Mouse (Mus musculus) neural tube, embryonic 12.5 days (tissue): Measurements from ENCODE around the gene Ascc2. TPM values are rescaled to one million over a fixed set of nuclear protein-coding genes. Genes with fewer than 3 reads are reported as not detected.

Source experiments
- ATAC-seq: fragments of 200-750 bp; cut with Nextera tagmentation; 2 replicates; pipeline ENCODE4 v1.8.0; 2017; ENCODE audit warnings: low read depth, mild to moderate bottlenecking, moderate TSS enrichment, moderate library complexity; ENCODE audit not compliant: low FRiP score
- H3K27ac ChIP-seq: fragments of 300-500 bp; sonication (generic); 2 replicates; pipeline ENCODE4 v1.5.1; 2016
- H3K27me3 ChIP-seq: fragments of 300-500 bp; sonication (generic); replicated peaks from 2 replicates; pipeline ENCODE4 v1.6.1; 2016; ENCODE audit warnings: mild to moderate bottlenecking
- H3K36me3 ChIP-seq: fragments of 300-500 bp; sonication (generic); 2 replicates; pipeline ENCODE4 v1.6.1; 2016; ENCODE audit warnings: mild to moderate bottlenecking
- H3K4me1 ChIP-seq: fragments of 300-500 bp; sonication (generic); 2 replicates; pipeline ENCODE4 v1.6.1; 2016
- H3K4me2 ChIP-seq: fragments of 300-500 bp; sonication (generic); replicated peaks from 2 replicates; pipeline ENCODE4 v1.6.1; 2016; ENCODE audit warnings: mild to moderate bottlenecking
- H3K4me3 ChIP-seq: fragments of 300-500 bp; sonication (generic); 2 replicates; pipeline ENCODE4 v1.5.1; 2016
- H3K9ac ChIP-seq: fragments of 300-500 bp; sonication (generic); 2 replicates; pipeline ENCODE4 v1.6.1; 2016; ENCODE audit warnings: mild to moderate bottlenecking
- H3K9me3 ChIP-seq: fragments of 300-500 bp; sonication (generic); 2 replicates; pipeline ENCODE4 v1.6.1; 2016; ENCODE audit warnings: mild to moderate bottlenecking
- WGBS: fragments of 180-500 bp; shearing (Covaris S2); methylation state at CpG from one replicate; pipeline ENCODE4 v1.1.7; 2016; 5-methylcytosine and 5-hydroxymethylcytosine counted together
- polyA plus RNA-seq: library from polyadenylated mRNA; unstranded; fragments of >200 nt; fragmentation: Nextera tagmentation; extraction: Ambion mirVana; gene quantifications from 2 replicates; pipeline ENCODE4 v1.2.1, GENCODE M21; 2016

The Ascc2 gene
- polyA plus RNA-seq, 1 experiment from 2014 or later = 28.8 TPM

GRCm38 (mm10) chr11:4715596-4715995, 78.0 kb downstream of the Ascc2 start:
- Histone ChIP-seq H3K9me3 (no peaks in the 10 kb centered on the region), H3K9ac (no peak overlapping the region), H3K4me2 (no peak overlapping the region), H3K27me3 (no peaks in the 10 kb centered on the region), H3K4me3 (no peak overlapping the region), H3K27ac (no peak overlapping the region), H3K4me1 (peaks cover 4% of the 10 kb centered on the region; the same call in 1 of the 2 replicates), H3K36me3 (no peaks in the 10 kb centered on the region)
- 79% methylated on average over 4 of the region's 4 CpGs for WGBS
- ATAC-seq = no peak

GRCm38 (mm10) chr11:4716530-4717236, 79.1 kb downstream of the Ascc2 start:
- no peak overlapping the region for H3K9ac ChIP-seq
- H3K27me3 ChIP-seq = no peaks in the 10 kb centered on the region
- no peak overlapping the region for H3K4me3 ChIP-seq
- H3K9me3 ChIP-seq = no peaks in the 10 kb centered on the region
- no peak overlapping the region for H3K27ac ChIP-seq
- peaks cover 11% of the 10 kb centered on the region for H3K4me1 ChIP-seq
- H3K36me3 ChIP-seq = no peaks in the 10 kb centered on the region
- no peak overlapping the region for H3K4me2 ChIP-seq
- WGBS = 90% methylated on average over 5 of the region's 5 CpGs
- ATAC-seq = no peak

GRCm38 (mm10) chr11:4718548-4718947, 81.0 kb downstream of the Ascc2 start:
- Histone ChIP-seq H3K4me2 (no peak overlapping the region), H3K27me3 (no peaks in the 10 kb centered on the region), H3K4me1 (peaks cover 11% of the 10 kb centered on the region), H3K36me3 (peaks cover 10% of the 10 kb centered on the region), H3K4me3 (no peak overlapping the region), H3K27ac (no peak overlapping the region), H3K9me3 (no peaks in the 10 kb centered on the region), H3K9ac (no peak overlapping the region)
- WGBS = 87% methylated on average over 5 of the region's 5 CpGs
- no peak for ATAC-seq

GRCm38 (mm10) chr11:4719961-4720360, 82.4 kb downstream of the Ascc2 start:
- Histone ChIP-seq H3K4me3 (no peak overlapping the region), H3K9ac (no peak overlapping the region), H3K4me2 (no peak overlapping the region), H3K4me1 (peaks cover 11% of the 10 kb centered on the region), H3K36me3 (peaks cover 20% of the 10 kb centered on the region), H3K27me3 (no peaks in the 10 kb centered on the region), H3K9me3 (no peaks in the 10 kb centered on the region), H3K27ac (no peak overlapping the region)
- WGBS = 91% methylated on average over 9 of the region's 9 CpGs
- ATAC-seq = no peak

GRCm38 (mm10) chr11:4720393-4720792, 82.8 kb downstream of the Ascc2 start:
- peaks cover 11% of the 10 kb centered on the region for H3K4me1 ChIP-seq
- H3K4me2 ChIP-seq = no peak overlapping the region
- H3K27ac ChIP-seq = no peak overlapping the region
- H3K9ac ChIP-seq = no peak overlapping the region
- no peak overlapping the region for H3K4me3 ChIP-seq
- no peak for ATAC-seq
- H3K27me3 ChIP-seq = no peaks in the 10 kb centered on the region
- WGBS = 60% methylated on average over 11 of the region's 11 CpGs
- peaks cover 24% of the 10 kb centered on the region for H3K36me3 ChIP-seq
- H3K9me3 ChIP-seq = no peaks in the 10 kb centered on the region

- H3K36me3 ChIP-seq = peaks cover 29% of the 10 kb centered on the region
- no peak overlapping the region for H3K9ac ChIP-seq
- no peak overlapping the region for H3K4me3 ChIP-seq
- no peak overlapping the region for H3K4me2 ChIP-seq
- no peak for ATAC-seq
- H3K27ac ChIP-seq = no peak overlapping the region
- H3K9me3 ChIP-seq = no peaks in the 10 kb centered on the region
- H3K4me1 ChIP-seq = peaks cover 11% of the 10 kb centered on the region
- no peaks in the 10 kb centered on the region for H3K27me3 ChIP-seq
- 40% methylated on average over 7 of the region's 7 CpGs for WGBS
These were observed 83.5 kb downstream of the Ascc2 start for GRCm38 (mm10) chr11:4720900-4721580.

- Histone ChIP-seq H3K9ac (no peak overlapping the region), H3K4me1 (peaks cover 11% of the 10 kb centered on the region), H3K9me3 (no peaks in the 10 kb centered on the region), H3K4me3 (no peak overlapping the region), H3K4me2 (no peak overlapping the region), H3K36me3 (peaks cover 36% of the 10 kb centered on the region), H3K27me3 (no peaks in the 10 kb centered on the region), H3K27ac (no peak overlapping the region)
- no peak for ATAC-seq
- WGBS = 69% methylated on average over 8 of the region's 8 CpGs
These were observed 84.2 kb downstream of the Ascc2 start for GRCm38 (mm10) chr11:4721728-4722127.

GRCm38 (mm10) chr11:4729603-4730002, 92.1 kb downstream of the Ascc2 start:
- no peaks in the 10 kb centered on the region for H3K27me3 ChIP-seq
- no peak for ATAC-seq
- no peak overlapping the region for H3K9ac ChIP-seq
- H3K9me3 ChIP-seq = no peaks in the 10 kb centered on the region
- no peak overlapping the region for H3K4me2 ChIP-seq
- 66% methylated on average over 12 of the region's 12 CpGs for WGBS
- H3K4me3 ChIP-seq = no peak overlapping the region
- H3K4me1 ChIP-seq = peaks cover 6% of the 10 kb centered on the region; the same call in 1 of the 2 replicates
- no peak overlapping the region for H3K27ac ChIP-seq
- H3K36me3 ChIP-seq = peaks cover 20% of the 10 kb centered on the region

- Histone ChIP-seq H3K36me3 (peaks cover 15% of the 10 kb centered on the region), H3K4me3 (no peak overlapping the region), H3K4me2 (no peak overlapping the region), H3K27ac (no peak overlapping the region), H3K4me1 (peaks cover 8% of the 10 kb centered on the region), H3K27me3 (no peaks in the 10 kb centered on the region), H3K9ac (no peak overlapping the region), H3K9me3 (no peaks in the 10 kb centered on the region)
- 81% methylated on average over 6 of the region's 6 CpGs for WGBS
- ATAC-seq = no peak
These were observed 92.5 kb downstream of the Ascc2 start for GRCm38 (mm10) chr11:4730096-4730495.

- Histone ChIP-seq H3K4me2 (no peak overlapping the region), H3K27me3 (no peaks in the 10 kb centered on the region), H3K9me3 (no peaks in the 10 kb centered on the region), H3K9ac (no peak overlapping the region), H3K4me1 (peaks cover 14% of the 10 kb centered on the region), H3K36me3 (peaks cover 8% of the 10 kb centered on the region), H3K4me3 (no peak overlapping the region), H3K27ac (no peak overlapping the region)
- ATAC-seq = no peak
- WGBS = 81% methylated on average over 5 of the region's 5 CpGs
These were observed 93.4 kb downstream of the Ascc2 start for GRCm38 (mm10) chr11:4730913-4731312.

GRCm38 (mm10) chr11:4731781-4732180, 94.2 kb downstream of the Ascc2 start:
- ATAC-seq = no peak
- Histone ChIP-seq H3K27me3 (no peaks in the 10 kb centered on the region), H3K36me3 (peaks cover under 1% of the 10 kb centered on the region), H3K9me3 (no peaks in the 10 kb centered on the region), H3K4me3 (no peak overlapping the region), H3K4me1 (peaks cover 14% of the 10 kb centered on the region), H3K9ac (no peak overlapping the region), H3K4me2 (no peak overlapping the region), H3K27ac (no peak overlapping the region)
- whole genome bisulfite sequencing = 64% methylated on average over 7 of the region's 7 CpGs

GRCm38 (mm10) chr11:4734179-4734578, 96.6 kb downstream of the Ascc2 start:
- H3K4me3 ChIP-seq = no peak overlapping the region
- peaks cover 14% of the 10 kb centered on the region for H3K4me1 ChIP-seq
- 37% methylated on average over 12 of the region's 12 CpGs for WGBS

More at GRCm38 (mm10) chr11:4734179-4734578, 96.6 kb downstream of the Ascc2 start:
- no peak overlapping the region for H3K27ac ChIP-seq
- ATAC-seq = no peak; the same call in 1 of the 2 replicates
- H3K27me3 ChIP-seq = no peaks in the 10 kb centered on the region
- no peak overlapping the region for H3K4me2 ChIP-seq
- no peak overlapping the region for H3K9ac ChIP-seq
- H3K9me3 ChIP-seq = no peaks in the 10 kb centered on the region
- H3K36me3 ChIP-seq = peaks cover 8% of the 10 kb centered on the region; the same call in 1 of the 2 replicates
